Mouse (Mus musculus): Measurements from ENCODE around the gene Kdsr.

Gene Kdsr

DNA sequence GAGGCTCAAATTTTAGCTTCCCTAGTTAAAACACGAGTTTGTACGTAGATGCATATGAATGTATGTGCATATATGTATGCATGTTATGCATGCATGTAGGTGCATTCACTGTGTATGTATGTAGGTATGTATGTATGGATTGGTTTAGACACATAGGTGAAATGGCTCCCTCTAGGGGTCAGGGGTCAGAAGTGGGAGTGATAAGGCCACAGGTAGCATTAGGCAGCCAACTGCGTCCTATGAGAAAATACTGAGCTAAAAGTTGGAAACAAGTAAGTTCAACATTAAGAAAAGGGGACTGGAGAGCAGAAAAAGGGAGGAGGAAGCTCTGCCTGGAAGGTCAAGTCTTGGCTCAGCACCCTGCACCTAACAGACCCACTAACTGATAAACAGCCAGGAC is 21.4 kb downstream of the Kdsr start:
- 93% methylated on average over 3 of the region's 3 CpGs for WGBS

GRCm38 (mm10) chr1:106736211-106736610 is 23.3 kb downstream of the Kdsr start:
- WGBS, result 89% methylated on average over 8 of the region's 8 CpGs

DNA sequence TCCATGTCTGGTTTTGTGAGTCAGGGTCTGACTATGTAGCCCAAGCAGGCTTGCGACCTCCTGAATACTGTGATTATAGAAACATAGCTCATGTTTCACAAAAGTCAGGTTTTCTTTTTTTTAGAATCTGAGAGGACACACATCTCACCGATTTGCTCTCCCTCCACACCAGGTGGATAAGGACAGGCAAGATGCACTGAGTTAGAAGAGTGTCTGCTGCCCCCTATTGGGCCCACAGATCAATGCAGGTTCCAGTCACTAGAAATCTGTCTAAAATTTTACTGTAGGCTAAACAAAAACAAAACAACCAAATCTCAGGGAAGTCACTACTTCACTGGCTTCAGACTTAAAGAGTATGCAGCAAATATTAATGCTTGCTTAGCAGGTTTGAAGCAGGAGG is 23.9 kb downstream of the Kdsr start:
- WGBS, result 60% methylated on average over 2 of the region's 2 CpGs

- WGBS, result 67% methylated on average over 5 of the region's 5 CpGs
Observed at GRCm38 (mm10) chr1:106722061-106722460, 37.5 kb downstream of the Kdsr start.

- 62% methylated on average over 7 of the region's 7 CpGs for WGBS
Observed at GRCm38 (mm10) chr1:106717736-106718135, 41.8 kb downstream of the Kdsr start.

- WGBS, result 22% methylated on average over 7 of the region's 7 CpGs
Observed at GRCm38 (mm10) chr1:106717071-106717601, 42.4 kb downstream of the Kdsr start.

DNA sequence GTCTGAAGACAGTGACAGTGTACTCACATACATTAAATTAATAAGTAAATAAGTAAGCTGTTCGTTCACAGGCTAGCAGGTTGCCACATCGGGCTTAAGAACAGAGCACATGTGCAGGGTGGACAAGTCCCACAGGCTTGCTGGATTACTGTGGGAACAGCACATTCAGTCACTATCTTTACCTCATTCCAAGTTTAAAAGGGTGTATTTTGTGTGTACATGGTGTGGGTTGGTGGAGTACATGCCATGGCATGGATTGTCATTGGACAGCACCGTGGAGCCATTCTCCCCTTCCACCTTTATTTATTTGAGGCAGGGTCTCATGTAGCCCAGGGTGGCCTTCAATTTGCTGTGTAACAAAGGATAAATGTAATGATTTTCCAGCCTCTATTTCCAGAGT is 43.4 kb downstream of the Kdsr start:
- 90% methylated on average over 3 of the region's 3 CpGs for WGBS

GRCm38 (mm10) chr1:106715111-106716083 is 44.1 kb downstream of the Kdsr start:
- 93% methylated on average over 13 of the region's 13 CpGs for WGBS

DNA sequence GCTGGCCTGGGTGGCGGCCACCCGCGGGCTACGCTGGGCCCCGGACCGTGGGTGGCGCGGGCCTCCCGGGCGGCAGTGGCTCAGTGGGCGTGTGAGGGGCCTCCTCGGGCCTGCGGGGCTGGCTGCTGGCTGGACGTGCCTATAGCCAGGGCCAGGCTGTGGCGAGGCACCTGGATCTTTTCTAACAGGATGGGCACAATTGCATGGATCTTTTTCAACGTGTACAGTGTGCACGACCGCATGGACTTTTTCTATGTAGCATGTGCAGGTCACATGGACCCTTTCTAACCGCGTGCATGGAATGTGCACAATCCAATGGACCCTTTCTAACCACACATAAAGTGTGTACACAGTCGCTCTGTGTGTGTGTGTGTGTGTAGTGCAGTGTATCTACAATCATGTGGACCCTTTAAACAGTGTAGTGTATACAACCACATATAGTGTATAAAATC is 45.0 kb downstream of the Kdsr start:
- 4% methylated on average over 21 of the region's 21 CpGs for WGBS

GRCm38 (mm10) chr1:106713621-106714529 is 45.7 kb downstream of the Kdsr start, which contains the start of gene Bcl2:
Gene Bcl2 (minus strand): TSS chr1:106714274.
- WGBS, result under 1% methylated on average over 94 of the region's 95 CpGs

DNA sequence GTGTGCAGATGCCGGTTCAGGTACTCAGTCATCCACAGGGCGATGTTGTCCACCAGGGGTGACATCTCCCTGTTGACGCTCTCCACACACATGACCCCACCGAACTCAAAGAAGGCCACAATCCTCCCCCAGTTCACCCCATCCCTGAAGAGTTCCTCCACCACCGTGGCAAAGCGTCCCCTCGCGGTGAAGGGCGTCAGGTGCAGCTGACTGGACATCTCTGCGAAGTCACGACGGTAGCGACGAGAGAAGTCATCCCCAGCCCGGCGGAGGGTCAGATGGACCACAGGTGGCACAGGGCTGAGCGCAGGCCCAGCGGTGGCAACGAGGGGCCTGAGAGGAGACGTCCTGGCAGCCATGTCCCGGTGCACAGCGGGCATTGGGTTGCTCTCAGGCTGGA is 47.2 kb downstream of the Kdsr start:
- 12% methylated on average over 22 of the region's 22 CpGs for whole genome bisulfite sequencing

- WGBS, result 48% methylated on average over 12 of the region's 12 CpGs
Observed at GRCm38 (mm10) chr1:106711356-106712125, 48.0 kb downstream of the Kdsr start.

DNA sequence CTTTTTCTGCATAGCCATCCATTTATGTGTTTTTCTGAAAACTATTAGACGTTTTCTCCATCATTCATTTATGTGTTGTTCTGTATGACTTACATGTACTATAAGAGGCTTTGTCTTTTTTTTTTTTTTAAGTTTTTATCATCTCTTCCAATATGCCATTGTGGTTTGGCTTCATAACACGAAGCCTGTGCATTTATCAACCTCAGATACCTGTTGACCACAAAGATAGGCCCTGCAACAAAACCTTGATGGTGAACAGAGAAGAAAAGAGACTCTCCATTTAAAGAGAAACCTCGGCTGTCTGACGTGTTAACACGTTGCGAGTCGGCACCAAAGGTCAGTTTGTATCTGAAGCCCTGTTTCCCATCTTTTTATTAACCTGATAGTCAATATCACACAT is 49.3 kb downstream of the Kdsr start:
- WGBS, result 84% methylated on average over 7 of the region's 7 CpGs

DNA sequence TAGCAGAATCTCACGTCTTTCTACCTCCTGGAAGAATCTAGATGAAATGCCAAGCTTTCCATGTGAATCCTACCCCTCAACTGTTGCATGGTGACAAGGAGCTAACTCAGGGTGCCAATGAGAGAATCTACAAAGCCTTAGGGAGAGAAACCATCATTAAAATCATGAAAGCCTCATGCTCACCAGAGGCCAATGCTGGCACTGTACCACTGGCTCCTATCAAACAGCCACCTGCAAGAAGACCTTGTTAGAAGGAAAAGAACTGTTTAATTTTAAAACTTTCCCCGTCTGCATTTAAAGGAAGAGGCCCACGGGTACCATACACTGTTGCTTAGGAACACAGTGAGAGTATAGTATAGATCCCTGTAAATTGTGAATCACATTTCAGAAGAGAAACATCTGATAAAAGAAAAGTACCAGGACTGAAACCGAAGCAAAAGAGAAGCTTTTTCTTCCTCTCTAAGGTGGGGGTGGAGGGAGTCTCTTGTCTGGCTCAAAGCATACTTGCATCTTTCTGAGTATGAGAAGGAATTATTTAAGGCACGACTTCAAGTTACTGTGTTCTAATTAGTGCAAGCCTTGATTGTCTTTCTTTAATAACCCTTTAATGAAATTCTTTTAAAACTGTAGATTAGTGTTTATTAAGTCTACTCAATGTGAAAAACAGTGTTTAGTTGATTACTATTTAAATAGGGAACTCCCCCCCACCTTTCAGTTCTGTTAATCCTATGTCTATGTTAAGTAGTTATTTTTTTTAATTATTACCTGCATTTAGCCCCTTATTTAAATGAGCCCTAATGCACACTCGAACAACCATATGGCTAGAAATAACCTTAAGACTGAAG is 52.3 kb downstream of the Kdsr start:
- 41% methylated on average over 6 of the region's 6 CpGs for WGBS

GRCm38 (mm10) chr1:106703183-106703582 is 56.3 kb downstream of the Kdsr start:
- 52% methylated on average over 3 of the region's 3 CpGs for WGBS

DNA sequence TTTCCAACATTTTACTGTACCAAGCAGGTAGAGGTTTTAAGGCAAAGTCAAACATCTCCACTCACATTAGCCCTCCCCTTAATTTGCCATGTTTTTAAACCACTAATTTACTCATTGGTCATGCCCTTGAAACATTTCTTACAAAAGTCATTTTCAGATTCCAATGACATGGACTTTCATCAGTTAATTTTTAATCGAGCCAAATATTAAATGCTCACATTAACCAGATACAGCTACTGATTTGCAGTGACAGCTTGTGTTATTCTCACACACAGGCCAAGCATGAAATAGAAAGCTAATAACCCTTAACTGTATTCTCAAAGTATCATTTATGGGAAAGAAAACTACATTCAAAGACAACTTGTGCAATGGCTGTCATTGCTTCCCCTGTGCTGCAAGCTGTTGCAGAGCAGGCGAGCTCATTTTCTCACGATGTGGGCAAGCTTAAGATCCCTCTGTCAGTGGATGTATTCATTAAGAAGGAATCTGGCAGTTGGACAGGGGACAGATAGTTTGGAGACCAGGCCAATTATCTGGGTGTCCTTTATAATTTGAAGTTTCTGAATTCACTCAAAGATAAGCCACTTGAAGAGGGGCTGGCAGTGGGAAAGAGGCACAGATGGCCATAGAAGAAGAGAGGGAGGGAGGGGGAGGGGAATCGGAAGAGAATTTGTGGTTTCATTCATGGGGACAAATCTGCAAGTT is 56.9 kb downstream of the Kdsr start:
- WGBS, result 33% methylated on average over 4 of the region's 4 CpGs

GRCm38 (mm10) chr1:106700520-106701114 is 58.9 kb downstream of the Kdsr start:
- WGBS, result 66% methylated on average over 9 of the region's 9 CpGs

GRCm38 (mm10) chr1:106696472-106696871 is 63.1 kb downstream of the Kdsr start:
- 99% methylated on average over 5 of the region's 5 CpGs for WGBS

DNA sequence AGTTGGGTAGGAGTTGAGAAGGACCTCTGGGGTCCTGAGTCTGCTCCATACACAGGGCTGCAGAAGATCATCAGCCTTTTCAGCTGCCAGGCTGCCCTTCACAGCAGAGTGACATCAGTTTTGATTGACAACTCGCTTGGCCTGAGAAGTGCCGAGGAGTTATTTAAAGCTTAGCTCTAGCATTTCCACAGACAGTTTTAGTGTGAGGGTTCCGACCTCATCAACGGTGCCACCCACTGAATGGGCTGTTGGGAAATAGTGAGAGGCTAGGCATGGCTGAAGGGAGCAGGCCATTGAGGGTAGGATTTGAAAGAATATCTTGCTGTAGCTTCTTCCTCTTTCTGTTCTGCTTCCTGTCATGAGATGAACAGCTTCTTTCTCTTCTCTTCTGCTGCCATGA is 63.9 kb downstream of the Kdsr start:
- WGBS, result 84% methylated on average over 4 of the region's 4 CpGs

Measured in cerebral cortex, adult 2 months (tissue).